Mouse (Mus musculus): ENCODE measurements at regions not wholly inside any gene's neighbourhood (a gene's known extent, or its start where the extent isn't known, plus 50 kb on each side); places are given as distances from the start of the nearest gene placed in this dataset.
"Not testable (repeated sequence)": the region's sequence is repeated elsewhere in the genome, so short reads cannot be mapped to it uniquely, and the experiment has no call there.

- DNase-seq = peak in 1 of 2 experiments; percentile 20
Observed at GRCm38 (mm10) chrX:103532620-103533199, 97.7 kb upstream of the Zcchc13 start.

GRCm38 (mm10) chrX:103533306-103533705, 97.1 kb upstream of the Zcchc13 start:
- peak; percentile 12 to 25 for DNase-seq

GRCm38 (mm10) chrX:103533831-103534230, 96.6 kb upstream of the Zcchc13 start:
- DNase-seq = no peak

GRCm38 (mm10) chrX:103546490-103547202, 83.7 kb upstream of the Zcchc13 start:
- no peak for DNase-seq

- no peak for DNase-seq
Observed at GRCm38 (mm10) chrX:103551304-103551703, 79.1 kb upstream of the Zcchc13 start.

- DNase-seq = no peak
Observed at GRCm38 (mm10) chrX:103553196-103553595, 77.2 kb upstream of the Zcchc13 start.

- DNase-seq = no peak
Observed at GRCm38 (mm10) chrX:103553605-103554004, 76.8 kb upstream of the Zcchc13 start.

- DNase-seq = not testable (repeated sequence)
Observed at GRCm38 (mm10) chrX:103555041-103555986, 75.1 kb upstream of the Zcchc13 start.

- no peak for DNase-seq
Observed at GRCm38 (mm10) chrX:103556046-103556445, 74.3 kb upstream of the Zcchc13 start.

GRCm38 (mm10) chrX:103556681-103557490, 73.5 kb upstream of the Zcchc13 start:
- no peak for DNase-seq

GRCm38 (mm10) chrX:103557496-103557895, 72.9 kb upstream of the Zcchc13 start:
- DNase-seq = no peak

GRCm38 (mm10) chrX:103563531-103564246, 66.7 kb upstream of the Zcchc13 start:
- DNase-seq = peak; percentile 37 to 68

GRCm38 (mm10) chrX:103573344-103573743, 57.0 kb upstream of the Zcchc13 start:
- no peak for DNase-seq

- no peak for DNase-seq
Observed at GRCm38 (mm10) chrX:103579484-103579883, 50.9 kb upstream of the Zcchc13 start.
